Mouse (Mus musculus) MEL (cell line): ENCODE results near the gene Cyfip2. TPM values are rescaled to one million over a fixed set of nuclear protein-coding genes. Genes with fewer than 3 reads are reported as not detected.

Source experiments
- DNase-seq: peaks from one replicate; pipeline ENCODE4 v3.0.0; 2011; ENCODE audit warnings: low read depth, low spot score
- H3K27ac ChIP-seq: 2 replicates; pipeline ENCODE4 v1.5.1; 2012; ENCODE audit warnings: low read depth, mild to moderate bottlenecking, control low read depth, low read length, moderate library complexity; ENCODE audit not compliant: control insufficient read depth
- H3K27me3 ChIP-seq, 2 experiments: fragments of 150-350 bp in 1 of 2; sonication (generic) in 1 of 2; 2 replicates each; pipeline ENCODE4 v1.6.1; 2012; ENCODE audit warnings: low read length in 2 of 2, mild to moderate bottlenecking in 2 of 2, improper control_type of control experiment in 1 of 2, moderate library complexity in 1 of 2; ENCODE audit not compliant: insufficient read depth in 2 of 2, control insufficient read depth in 1 of 2
- H3K36me3 ChIP-seq, 2 experiments: 2 replicates each; pipeline ENCODE4 v1.6.1; 2012 to 2014; ENCODE audit warnings: low read length in 2 of 2, improper control_type of control experiment in 1 of 2, inconsistent platforms in 1 of 2, mild to moderate bottlenecking in 1 of 2; ENCODE audit not compliant: insufficient read depth in 2 of 2, control insufficient read depth in 1 of 2
- H3K4me1 ChIP-seq, 2 experiments: fragments of 150-350 bp in 1 of 2; sonication (generic) in 1 of 2; 2 replicates each; pipeline ENCODE4 v1.6.1; 2012; ENCODE audit warnings: low read length in 2 of 2, improper control_type of control experiment in 1 of 2, mild to moderate bottlenecking in 1 of 2; ENCODE audit not compliant: insufficient read depth in 2 of 2, control insufficient read depth in 1 of 2
- H3K4me3 ChIP-seq, 2 experiments: fragments of 150-350 bp in 1 of 2; sonication (generic) in 1 of 2; 2 replicates each; pipeline ENCODE4 v1.5.1; 2012; ENCODE audit warnings: low read depth in 2 of 2, low read length in 2 of 2, mild to moderate bottlenecking in 2 of 2, moderate library complexity in 2 of 2, control low read depth in 1 of 2, improper control_type of control experiment in 1 of 2; ENCODE audit not compliant: control insufficient read depth in 1 of 2, insufficient read depth in 1 of 2
- H3K79me2 ChIP-seq: 2 replicates; pipeline ENCODE4 v1.6.1; 2012; ENCODE audit warnings: mild to moderate bottlenecking, low read length, moderate library complexity; ENCODE audit not compliant: control insufficient read depth, poor library complexity, insufficient read depth
- H3K9ac ChIP-seq: 2 replicates; pipeline ENCODE4 v1.6.1; 2012; ENCODE audit warnings: low read depth, mild to moderate bottlenecking, control low read depth, low read length, moderate library complexity; ENCODE audit not compliant: control insufficient read depth, poor library complexity, severe bottlenecking
- H3K9me3 ChIP-seq: fragments of 150-350 bp; sonication (generic); replicated peaks from 2 replicates; pipeline ENCODE4 v1.6.1; 2012; ENCODE audit warnings: mild to moderate bottlenecking, low read length, improper control_type of control experiment, moderate library complexity; ENCODE audit not compliant: insufficient read depth
- BHLHE40 ChIP-seq: IDR thresholded peaks from 2 replicates; pipeline ENCODE4 v1.6.1; 2012; ENCODE audit warnings: low read depth, mild to moderate bottlenecking, inconsistent platforms, low read length, improper control_type of control experiment, borderline replicate concordance
- CHD1 ChIP-seq: IDR thresholded peaks from 2 replicates; pipeline ENCODE4 v1.6.1; 2012; ENCODE audit warnings: low read depth, mild to moderate bottlenecking, inconsistent platforms, low read length, improper control_type of control experiment
- CHD2 ChIP-seq: IDR thresholded peaks from 2 replicates; pipeline ENCODE4 v1.6.1; 2011; ENCODE audit warnings: low read length, improper control_type of control experiment
- ELF1 ChIP-seq: IDR thresholded peaks from 2 replicates; pipeline ENCODE4 v1.6.1; 2014; ENCODE audit warnings: low read depth, mild to moderate bottlenecking, inconsistent platforms, low read length, improper control_type of control experiment, moderate library complexity
- EP300 ChIP-seq, 2 experiments: IDR thresholded peaks; 2 replicates each; pipeline ENCODE4 v1.6.1; 2011; ENCODE audit warnings: improper control_type of control experiment in 2 of 2, low read length in 2 of 2, low read depth in 1 of 2, mild to moderate bottlenecking in 1 of 2
- ETS1 ChIP-seq: IDR thresholded peaks from 2 replicates; pipeline ENCODE4 v1.6.1; 2012; ENCODE audit warnings: low read depth, mild to moderate bottlenecking, inconsistent platforms, low read length, improper control_type of control experiment, moderate library complexity
- GATA1 ChIP-seq: IDR thresholded peaks from 2 replicates; pipeline ENCODE4 v1.6.1; 2011; ENCODE audit warnings: low read depth, low read length, improper control_type of control experiment
- HCFC1 ChIP-seq: IDR thresholded peaks from 2 replicates; pipeline ENCODE4 v1.6.1; 2012; ENCODE audit warnings: low read depth, mild to moderate bottlenecking, inconsistent platforms, low read length, improper control_type of control experiment, moderate library complexity
- JUND ChIP-seq: IDR thresholded peaks from 2 replicates; pipeline ENCODE4 v1.6.1; 2011; ENCODE audit warnings: low read depth, mild to moderate bottlenecking, improper control_type of control experiment, low read length
- MAFK ChIP-seq: IDR thresholded peaks from 2 replicates; pipeline ENCODE4 v1.6.1; 2011; ENCODE audit warnings: low read depth, mild to moderate bottlenecking, low read length, improper control_type of control experiment, borderline replicate concordance
- MAX ChIP-seq: IDR thresholded peaks from 2 replicates; pipeline ENCODE4 v1.6.1; 2011; ENCODE audit warnings: low read length, improper control_type of control experiment
- MAZ ChIP-seq: IDR thresholded peaks from 2 replicates; pipeline ENCODE4 v1.6.1; 2012; ENCODE audit warnings: low read depth, mild to moderate bottlenecking, inconsistent platforms, low read length, improper control_type of control experiment
- MXI1 ChIP-seq: IDR thresholded peaks from 2 replicates; pipeline ENCODE4 v1.6.1; 2011; ENCODE audit warnings: mild to moderate bottlenecking, low read depth, low read length, improper control_type of control experiment
- MYB ChIP-seq: IDR thresholded peaks from 2 replicates; pipeline ENCODE4 v1.6.1; 2011; ENCODE audit warnings: mild to moderate bottlenecking, low read depth, low read length, improper control_type of control experiment
- MYC ChIP-seq: IDR thresholded peaks from 2 replicates; pipeline ENCODE4 v1.6.1; 2011; ENCODE audit warnings: low read depth, mild to moderate bottlenecking, low read length, improper control_type of control experiment, moderate library complexity
- NELFE ChIP-seq: IDR thresholded peaks from 2 replicates; pipeline ENCODE4 v1.6.1; 2011; ENCODE audit warnings: low read depth, low read length, improper control_type of control experiment
- POLR2AphosphoS2 ChIP-seq: IDR thresholded peaks from 2 replicates; pipeline ENCODE4 v1.6.1; 2011; ENCODE audit warnings: low read length, improper control_type of control experiment
- RAD21 ChIP-seq: IDR thresholded peaks from 2 replicates; pipeline ENCODE4 v1.6.1; 2011; ENCODE audit warnings: mild to moderate bottlenecking, low read depth, low read length, improper control_type of control experiment
- RCOR1 ChIP-seq: IDR thresholded peaks from 2 replicates; pipeline ENCODE4 v1.6.1; 2012; ENCODE audit warnings: low read depth, mild to moderate bottlenecking, inconsistent platforms, low read length, improper control_type of control experiment
- SIN3A ChIP-seq: IDR thresholded peaks from 2 replicates; pipeline ENCODE4 v1.6.1; 2012; ENCODE audit warnings: low read length, improper control_type of control experiment, inconsistent platforms
- SMC3 ChIP-seq: IDR thresholded peaks from 2 replicates; pipeline ENCODE4 v1.6.1; 2011; ENCODE audit warnings: low read depth, low read length, improper control_type of control experiment
- TAL1 ChIP-seq: IDR thresholded peaks from 2 replicates; pipeline ENCODE4 v1.6.1; 2012; ENCODE audit warnings: mild to moderate bottlenecking, inconsistent platforms, low read length, moderate library complexity, mixed read lengths
- TBP ChIP-seq: IDR thresholded peaks from 2 replicates; pipeline ENCODE4 v1.8.0; 2011; ENCODE audit warnings: low read depth, low read length, improper control_type of control experiment
- TCF12 ChIP-seq: IDR thresholded peaks from 2 replicates; pipeline ENCODE4 v1.6.1; 2014; ENCODE audit warnings: low read depth, mild to moderate bottlenecking, inconsistent platforms, low read length, improper control_type of control experiment, moderate library complexity
- ZKSCAN1 ChIP-seq: IDR thresholded peaks from 2 replicates; pipeline ENCODE4 v1.6.1; 2012; ENCODE audit warnings: low read depth, mild to moderate bottlenecking, inconsistent platforms, low read length, improper control_type of control experiment, moderate library complexity
- ZMIZ1 ChIP-seq: IDR thresholded peaks from 2 replicates; pipeline ENCODE4 v1.6.1; 2012; ENCODE audit warnings: low read depth, mild to moderate bottlenecking, inconsistent platforms, low read length, improper control_type of control experiment, moderate library complexity
- polyA plus RNA-seq, 2 experiments: library from polyadenylated mRNA; stranded (reverse) in 1 of 2; unstranded in 1 of 2; fragments of >175 nt in 1 of 2; fragments of >200 nt in 1 of 2; gene quantifications; 2 replicates each; pipeline versions ENCODE4 v1.2.1 to v1.2.4; 2012; ENCODE audit warnings: low replicate concordance in 2 of 2, low read depth in 1 of 2; ENCODE audit not compliant: insufficient read length in 2 of 2, insufficient read depth in 1 of 2, missing spikeins in 1 of 2
- total RNA-seq: library from RNA; depleted of rRNA; stranded (reverse); fragments of 300-350 nt; gene quantifications from 2 replicates; pipeline ENCODE4 v1.2.3, GENCODE M21; 2012

Cyfip2 gene
- total and polyA plus RNA-seq, 3 experiments: 9.9 to 31.8 (median 18.9) TPM

- Histone ChIP-seq H3K4me3 (no peak overlapping the region), H3K27ac (peak overlapping the region; percentile 63)
- TF ChIP-seq MYC (peak; percentile 89; the same call in 1 of the 2 replicates), TAL1 (peak; percentile 87), ETS1 (peak; percentile 92), SMC3 (no peak), MXI1 (peak; percentile 60), RCOR1 (peak; percentile 92), SIN3A (peak; percentile 81), HCFC1 (no peak), CHD1 (no peak), RAD21 (no peak), ZMIZ1 (peak; percentile 60; the same call in 1 of the 2 replicates), MAX (peak; percentile 65; the same call in 1 of the 2 replicates), MAFK (no peak), JUND (0 out of 2 replicates have a peak, but pooled peaks have one; percentile 40), POLR2AphosphoS2 (no peak), GATA1 (peak; percentile 100), CHD2 (peak; percentile 35; the same call in 1 of the 2 replicates), ELF1 (peak; percentile 70), ZKSCAN1 (no peak), BHLHE40 (peak; percentile 65; the same call in 1 of the 2 replicates), MAZ (peak; percentile 100), TBP (no peak), MYB (peak; percentile 79), TCF12 (peak; percentile 100), EP300 (IDR thresholded peaks at IDR 0.05; ENCODE audit: low read depth in 1 of 2, low read length in 2 of 2) (peak; percentile 98 to 99), NELFE (no peak)
Observed at GRCm38 (mm10) chr11:46241150-46241673, 71.4 kb downstream of the Cyfip2 start.

More at GRCm38 (mm10) chr11:46241150-46241673, 71.4 kb downstream of the Cyfip2 start:
- Histone ChIP-seq H3K9ac (no peak overlapping the region), H3K27me3 (no peaks in the 10 kb centered on the region), H3K79me2 (no peaks in the 10 kb centered on the region), H3K36me3 (peaks cover 2 to 22% of the 10 kb centered on the region in 2 experiments; a peak in 3 of 4 replicates), H3K9me3 (no peaks in the 10 kb centered on the region), H3K4me1 (peaks cover 22 to 26% of the 10 kb centered on the region in 2 experiments)
- DNase-seq: peak; percentile 87
